Mouse (Mus musculus): ENCODE measurements around the gene Cacnb3. TPM values are rescaled to one million over a fixed set of nuclear protein-coding genes. Genes with fewer than 3 reads are reported as not detected.

Cacnb3 gene
- polyA plus RNA-seq, 1 experiment from 2014 or later = 0.79 TPM

- Histone ChIP-seq H3K4me3 (ENCODE audit: inconsistent target) (no peak overlapping the region), H3K79me2 (ENCODE audit: inconsistent target) (no peaks in the 10 kb centered on the region), H3K36me3 (ENCODE audit: inconsistent target) (no peaks in the 10 kb centered on the region), H3K27ac (no peak overlapping the region)
- 2% methylated on average over 12 of the region's 12 CpGs for WGBS (ENCODE audit: missing documents)
These were observed 13.5 kb upstream of the Cacnb3 start for GRCm38 (mm10) chr15:98617176-98617537.

GRCm38 (mm10) chr15:98622199-98622598, 8.4 kb upstream of the Cacnb3 start:
- Histone ChIP-seq H3K27ac (no peak overlapping the region), H3K4me3 (ENCODE audit: inconsistent target) (no peak overlapping the region), H3K79me2 (ENCODE audit: inconsistent target) (no peaks in the 10 kb centered on the region), H3K36me3 (ENCODE audit: inconsistent target) (no peaks in the 10 kb centered on the region)
- WGBS (ENCODE audit: missing documents) = 26% methylated on average over 7 of the region's 7 CpGs

GRCm38 (mm10) chr15:98622721-98623120, 7.9 kb upstream of the Cacnb3 start:
- 56% methylated on average over 6 of the region's 6 CpGs for WGBS (ENCODE audit: missing documents)
- H3K4me3 ChIP-seq (ENCODE audit: inconsistent target) = no peak overlapping the region
- H3K27ac ChIP-seq = no peak overlapping the region
- no peaks in the 10 kb centered on the region for H3K36me3 ChIP-seq (ENCODE audit: inconsistent target)
- no peaks in the 10 kb centered on the region for H3K79me2 ChIP-seq (ENCODE audit: inconsistent target)

- Histone ChIP-seq H3K4me3 (ENCODE audit: inconsistent target) (no peak overlapping the region), H3K36me3 (ENCODE audit: inconsistent target) (no peaks in the 10 kb centered on the region), H3K79me2 (ENCODE audit: inconsistent target) (no peaks in the 10 kb centered on the region), H3K27ac (no peak overlapping the region)
- 53% methylated on average over 5 of the region's 5 CpGs for WGBS (ENCODE audit: missing documents)
These were observed 7.2 kb upstream of the Cacnb3 start for GRCm38 (mm10) chr15:98623361-98623821.

DNA sequence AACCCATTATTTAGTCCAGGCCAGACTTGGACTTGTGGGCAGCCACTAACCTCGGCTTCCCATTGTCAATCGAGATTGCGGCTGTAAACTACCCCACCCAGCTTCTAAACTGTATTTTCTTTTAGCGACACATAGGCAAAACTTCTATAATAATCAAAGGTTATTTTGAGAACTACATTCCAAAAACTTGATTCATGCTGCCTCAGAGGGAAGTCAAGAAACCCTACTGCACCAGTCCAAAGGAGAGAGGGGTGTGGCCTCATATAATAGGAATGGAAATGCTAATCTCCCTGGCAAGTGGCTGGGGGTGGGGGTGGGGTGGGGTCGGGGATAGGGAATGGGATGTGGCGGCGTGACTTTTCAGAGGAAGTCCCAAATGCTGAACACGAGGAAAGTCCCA, 4.6 kb upstream of the Cacnb3 start:
- Histone ChIP-seq H3K27ac (no peak overlapping the region), H3K79me2 (ENCODE audit: inconsistent target) (no peaks in the 10 kb centered on the region), H3K4me3 (ENCODE audit: inconsistent target) (no peak overlapping the region), H3K36me3 (ENCODE audit: inconsistent target) (no peaks in the 10 kb centered on the region)
- 38% methylated on average over 8 of the region's 8 CpGs for WGBS (ENCODE audit: missing documents)

DNA sequence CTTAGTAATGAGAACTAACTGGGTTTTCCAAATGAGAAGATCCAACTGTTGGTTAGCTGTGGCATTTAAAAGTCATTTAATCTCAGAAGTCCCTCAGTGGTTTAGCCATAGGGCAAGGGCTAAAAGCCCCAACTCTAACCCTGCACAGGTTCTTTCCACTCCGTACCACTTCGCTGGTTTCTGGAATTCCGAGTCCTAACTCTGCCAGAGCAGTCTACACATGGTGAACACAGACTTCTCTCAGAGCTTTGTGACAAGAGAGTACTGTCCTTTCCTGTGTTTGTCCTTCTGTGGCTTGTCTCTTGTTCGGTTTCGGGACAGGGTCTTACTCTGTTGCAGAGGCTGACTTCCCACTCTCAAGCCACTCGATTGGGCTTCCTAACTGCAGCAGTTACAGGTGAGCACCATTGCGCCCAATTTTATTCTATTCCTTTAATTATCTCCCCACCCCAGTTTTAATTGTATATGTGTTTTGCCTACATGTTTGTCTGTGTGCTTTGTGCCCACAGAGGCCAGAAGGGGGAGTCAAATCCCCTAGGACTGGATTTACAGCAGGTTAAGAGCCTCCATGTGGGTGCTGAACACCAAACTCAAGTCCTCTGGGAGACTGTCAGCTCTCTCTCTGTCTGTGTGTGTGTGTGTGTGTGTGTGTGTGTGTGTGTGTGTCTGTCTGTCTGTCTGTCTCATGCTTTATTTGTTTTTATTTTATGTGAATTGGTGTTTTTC, 4.0 kb upstream of the Cacnb3 start:
- WGBS (ENCODE audit: missing documents) = 80% methylated on average over 6 of the region's 7 CpGs
- H3K4me3 ChIP-seq (ENCODE audit: inconsistent target) = no peak overlapping the region

DNA sequence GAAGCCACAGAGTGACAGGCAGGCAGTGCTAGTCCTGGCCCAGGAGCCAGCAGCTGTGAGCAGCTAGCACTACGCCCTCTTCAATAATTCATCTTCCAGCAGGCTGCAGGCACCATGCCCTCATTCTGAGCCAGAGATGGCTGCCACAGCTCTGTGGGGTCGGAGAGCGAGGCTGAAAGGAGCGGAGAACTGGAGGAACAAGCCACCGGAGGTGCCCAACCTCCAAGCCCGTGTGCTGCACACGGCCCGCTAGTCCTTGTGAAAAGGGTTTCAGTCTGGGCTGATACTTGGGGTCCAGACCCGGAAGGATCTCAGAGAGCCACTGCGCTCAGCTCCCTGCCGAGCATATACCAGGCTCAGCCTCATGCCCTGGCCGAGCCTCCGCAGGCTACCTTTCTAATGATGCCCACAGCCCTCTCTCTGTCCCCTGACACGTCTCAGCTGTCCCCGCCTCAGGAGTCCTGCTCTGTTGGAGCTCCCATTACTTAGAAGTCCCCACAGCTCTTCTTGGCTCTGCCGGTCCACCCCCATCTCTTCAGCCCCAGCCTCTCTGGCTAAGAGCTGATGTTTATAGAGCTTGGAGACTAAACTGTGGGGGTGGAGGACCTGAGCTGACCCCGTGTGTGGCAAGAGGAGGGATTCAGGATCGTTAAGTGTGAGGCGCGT, 1.9 kb upstream of the Cacnb3 start:
- H3K79me2 ChIP-seq (ENCODE audit: inconsistent target) = no peaks in the 10 kb centered on the region
- H3K36me3 ChIP-seq (ENCODE audit: inconsistent target) = no peaks in the 10 kb centered on the region
- 18% methylated on average over 20 of the region's 20 CpGs for WGBS (ENCODE audit: missing documents)
- no peak overlapping the region for H3K27ac ChIP-seq
- no peak overlapping the region for H3K4me3 ChIP-seq (ENCODE audit: inconsistent target)

More for the DNA sequence above, 4.0 kb upstream of the Cacnb3 start:
- H3K79me2 ChIP-seq (ENCODE audit: inconsistent target) = no peaks in the 10 kb centered on the region
- H3K36me3 ChIP-seq (ENCODE audit: inconsistent target) = no peaks in the 10 kb centered on the region
- H3K27ac ChIP-seq = no peak overlapping the region

GRCm38 (mm10) chr15:98629464-98629863, 1.2 kb upstream of the Cacnb3 start:
- H3K27ac ChIP-seq = no peak overlapping the region
- 71% methylated on average over 6 of the region's 6 CpGs for WGBS (ENCODE audit: missing documents)
- H3K36me3 ChIP-seq (ENCODE audit: inconsistent target) = no peaks in the 10 kb centered on the region
- no peak overlapping the region for H3K4me3 ChIP-seq (ENCODE audit: inconsistent target)
- H3K79me2 ChIP-seq (ENCODE audit: inconsistent target) = no peaks in the 10 kb centered on the region

GRCm38 (mm10) chr15:98631493-98631892, 853 bp downstream of the Cacnb3 start:
- WGBS (ENCODE audit: missing documents) = 2% methylated on average over 18 of the region's 18 CpGs
- Histone ChIP-seq H3K79me2 (ENCODE audit: inconsistent target) (no peaks in the 10 kb centered on the region), H3K4me3 (ENCODE audit: inconsistent target) (no peak overlapping the region), H3K27ac (no peak overlapping the region), H3K36me3 (ENCODE audit: inconsistent target) (no peaks in the 10 kb centered on the region)

- Histone ChIP-seq H3K4me3 (ENCODE audit: inconsistent target) (no peak overlapping the region), H3K79me2 (ENCODE audit: inconsistent target) (no peaks in the 10 kb centered on the region), H3K27ac (no peak overlapping the region), H3K36me3 (ENCODE audit: inconsistent target) (no peaks in the 10 kb centered on the region)
- 2% methylated on average over 24 of the region's 25 CpGs for WGBS (ENCODE audit: missing documents)
These were observed 1.6 kb downstream of the Cacnb3 start for GRCm38 (mm10) chr15:98632107-98632744.

DNA sequence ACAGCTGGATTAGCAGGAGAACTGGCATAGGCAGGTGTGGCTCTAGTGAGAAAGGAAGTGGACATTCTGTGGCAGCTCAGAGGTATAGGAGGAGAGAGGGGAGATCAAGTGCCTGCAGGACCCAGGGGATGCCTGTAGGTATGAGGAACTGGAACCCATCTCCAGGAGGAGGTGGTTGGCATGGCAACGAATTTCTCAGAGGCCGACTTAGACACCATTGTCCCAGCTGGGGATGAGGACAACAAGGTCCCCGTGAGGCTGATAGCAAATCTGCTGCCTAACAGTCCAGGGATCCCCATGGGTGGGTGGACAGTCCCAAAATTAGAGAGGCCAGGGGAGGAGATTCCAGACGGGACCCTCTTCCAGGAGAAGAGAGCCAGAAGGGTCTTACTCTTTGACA, 2.3 kb downstream of the Cacnb3 start:
- H3K4me3 ChIP-seq (ENCODE audit: inconsistent target) = no peak overlapping the region
- 7% methylated on average over 4 of the region's 4 CpGs for WGBS (ENCODE audit: missing documents)

GRCm38 (mm10) chr15:98633822-98634470, 3.3 kb downstream of the Cacnb3 start:
- no peaks in the 10 kb centered on the region for H3K79me2 ChIP-seq (ENCODE audit: inconsistent target)
- no peaks in the 10 kb centered on the region for H3K36me3 ChIP-seq (ENCODE audit: inconsistent target)
- whole genome bisulfite sequencing (ENCODE audit: missing documents) = 6% methylated on average over 25 of the region's 25 CpGs

More for the DNA sequence above, 2.3 kb downstream of the Cacnb3 start:
- no peaks in the 10 kb centered on the region for H3K36me3 ChIP-seq (ENCODE audit: inconsistent target)
- no peaks in the 10 kb centered on the region for H3K79me2 ChIP-seq (ENCODE audit: inconsistent target)
- no peak overlapping the region for H3K27ac ChIP-seq

GRCm38 (mm10) chr15:98634541-98635081, 4.0 kb downstream of the Cacnb3 start:
- WGBS (ENCODE audit: missing documents) = 2% methylated on average over 38 of the region's 65 CpGs
- Histone ChIP-seq H3K79me2 (ENCODE audit: inconsistent target) (no peaks in the 10 kb centered on the region), H3K36me3 (ENCODE audit: inconsistent target) (no peaks in the 10 kb centered on the region)

More at GRCm38 (mm10) chr15:98633822-98634470, 3.3 kb downstream of the Cacnb3 start:
- peak overlapping the region; percentile 14; the same call in 1 of the 2 replicates for H3K4me3 ChIP-seq (ENCODE audit: inconsistent target)
- H3K27ac ChIP-seq = no peak overlapping the region

DNA sequence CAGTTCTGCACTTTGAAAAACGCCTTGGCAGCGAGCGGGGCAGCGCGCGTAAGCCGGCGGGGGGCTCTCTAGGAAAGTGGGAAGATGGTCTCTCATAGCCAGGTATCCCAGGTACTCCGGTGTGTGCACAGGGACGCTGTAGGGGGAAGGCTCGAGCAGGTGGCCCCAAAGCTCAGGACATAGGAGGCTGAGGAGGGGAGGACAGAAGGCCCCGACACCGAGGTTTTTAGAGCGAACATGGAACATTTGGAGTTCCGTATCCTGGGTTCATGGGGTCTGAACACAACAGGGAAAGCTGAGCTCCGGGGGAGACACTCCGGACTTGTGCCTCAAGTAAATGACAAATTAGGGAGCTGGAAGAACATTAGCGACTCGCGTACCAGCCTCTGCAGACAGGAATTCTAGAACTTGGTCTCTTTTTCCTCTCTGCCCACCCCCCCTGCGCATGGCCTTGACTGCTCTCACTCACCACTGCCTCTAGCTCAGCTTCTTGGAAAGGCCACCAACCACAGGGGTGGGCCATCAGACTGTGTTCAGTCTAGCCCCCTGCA, 4.7 kb downstream of the Cacnb3 start:
- no peak overlapping the region for H3K27ac ChIP-seq
- 15% methylated on average over 19 of the region's 21 CpGs for WGBS (ENCODE audit: missing documents)
- H3K36me3 ChIP-seq (ENCODE audit: inconsistent target) = no peaks in the 10 kb centered on the region
- no peak overlapping the region for H3K4me3 ChIP-seq (ENCODE audit: inconsistent target)
- no peaks in the 10 kb centered on the region for H3K79me2 ChIP-seq (ENCODE audit: inconsistent target)

More at GRCm38 (mm10) chr15:98634541-98635081, 4.0 kb downstream of the Cacnb3 start:
- peak overlapping the region; percentile 14; the same call in 1 of the 2 replicates for H3K4me3 ChIP-seq (ENCODE audit: inconsistent target)
- no peak overlapping the region for H3K27ac ChIP-seq
